Mouse (Mus musculus): ENCODE results near the gene H2-Ke6. TPM values are rescaled to one million over a fixed set of nuclear protein-coding genes. Genes with fewer than 3 reads are reported as not detected.

Gene H2-Ke6
- total RNA-seq, 2 experiments from 2014 or later, result 33.3 to 35.1 TPM

DNA sequence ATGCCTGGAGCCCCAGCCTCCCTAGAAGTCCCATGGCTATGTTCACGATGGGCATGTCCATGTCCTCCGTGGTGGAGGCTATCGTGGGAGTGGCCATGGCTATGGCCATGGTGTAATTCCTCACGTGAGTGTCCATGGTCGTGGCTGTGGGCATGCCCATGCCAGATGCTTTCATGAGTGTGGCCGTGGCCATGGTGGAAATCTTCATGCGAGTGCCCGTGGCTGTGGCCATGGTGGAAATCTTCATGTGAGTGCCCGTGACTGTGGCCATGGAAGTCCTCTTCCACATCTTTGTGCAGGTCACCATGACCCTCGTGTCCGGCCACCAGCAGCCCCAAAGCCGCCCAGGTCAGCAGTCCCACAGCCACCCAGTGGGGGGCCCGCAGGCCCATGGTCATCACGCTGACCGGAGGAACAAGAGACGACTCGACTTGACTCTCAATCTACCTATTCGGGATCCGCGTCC is 3.0 kb upstream of the H2-Ke6 start:
- intact Hi-C loops (cut with DNase I), result loop anchor here (5.0 kb wide), 1 partner anchor 86 kb away; the partner anchor contains the start of gene H2-DMa
- DNase-seq (ENCODE audit: low spot score in 2 of 2), result no peak

- intact Hi-C loops (cut with DNase I), result loop anchor here (5.0 kb wide), 1 partner anchor 87 kb away; the partner anchor contains the start of gene H2-DMa
- no peak for DNase-seq (ENCODE audit: low spot score in 2 of 2)
Measured at GRCm38 (mm10) chr17:34029890-34030595, 2.2 kb upstream of the H2-Ke6 start.

- intact Hi-C loops (cut with DNase I), result no loop called here
- DNase-seq (ENCODE audit: low spot score in 2 of 2), result no peak
Measured at GRCm38 (mm10) chr17:34029150-34029889, 1.5 kb upstream of the H2-Ke6 start.

DNA sequence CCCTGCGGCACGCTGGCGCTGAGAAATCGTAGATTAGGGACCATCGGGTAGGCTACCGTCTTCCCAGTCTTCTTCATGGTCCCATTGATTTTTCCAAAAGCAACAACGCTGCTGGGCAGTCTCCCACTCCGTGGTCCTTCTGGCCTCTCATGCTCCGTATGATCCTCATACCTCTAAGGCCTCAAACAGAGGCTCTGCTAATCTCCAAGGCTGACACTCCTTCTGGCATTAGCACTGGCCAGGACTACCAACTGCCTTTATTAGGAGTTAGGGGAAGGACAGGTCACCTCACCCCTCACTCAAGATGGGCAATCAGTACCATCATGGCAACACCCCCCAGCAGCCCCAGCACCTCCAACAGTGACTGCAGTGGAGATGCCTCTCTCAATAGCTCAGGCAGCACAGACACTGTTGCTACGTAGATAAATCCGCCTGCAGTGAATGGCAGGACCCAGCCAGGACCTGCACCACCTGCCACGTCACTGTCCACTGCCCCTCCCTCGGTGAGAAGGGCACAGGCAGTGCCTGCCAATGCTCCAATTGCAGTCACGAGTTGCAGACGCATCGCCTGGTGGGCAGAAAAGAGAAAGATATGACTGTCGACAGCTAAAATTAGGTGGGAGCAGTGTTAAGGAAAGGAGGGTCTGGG is 765 bp upstream of the H2-Ke6 start:
- intact Hi-C loops (cut with DNase I), result no loop called here

DNA sequence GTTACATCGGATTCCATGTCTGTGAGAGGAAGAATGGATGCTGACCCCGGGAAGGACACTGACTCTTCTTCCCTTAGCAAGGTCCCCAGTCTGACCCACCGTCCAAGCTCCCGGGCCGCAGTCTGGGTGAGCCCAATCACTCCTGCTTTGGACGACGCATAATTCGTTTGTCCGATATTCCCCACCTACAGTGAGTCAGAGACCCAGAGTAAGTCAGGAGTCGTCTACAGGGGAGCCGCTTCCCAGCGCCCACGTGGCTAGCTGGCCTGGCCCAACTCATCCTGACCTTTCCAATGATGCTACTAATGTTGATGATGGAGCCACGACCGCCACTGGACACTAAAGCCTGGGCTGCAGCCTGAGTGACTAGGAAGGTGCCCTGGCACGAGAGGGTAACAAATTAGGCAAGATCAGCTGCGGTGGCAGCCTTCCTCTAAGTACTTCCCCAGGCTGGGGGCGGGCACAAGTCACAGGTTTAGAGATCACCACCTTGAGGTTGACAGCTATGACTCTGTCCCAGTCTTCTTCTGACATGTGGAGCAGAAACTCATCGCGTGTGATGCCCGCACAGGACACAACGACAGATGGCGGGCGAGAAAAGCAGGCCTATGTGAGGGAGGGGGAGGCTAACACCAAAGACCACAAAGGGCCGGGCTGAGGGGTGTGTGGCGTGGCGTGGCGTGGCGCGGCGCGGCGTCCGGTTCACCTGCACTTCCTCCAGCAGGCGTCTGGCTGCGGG is 774 bp downstream of the H2-Ke6 start:
- intact Hi-C loops (cut with DNase I), result no loop called here
- DNase-seq (ENCODE audit: low spot score in 2 of 2), result no peak

More for the DNA sequence above, 765 bp upstream of the H2-Ke6 start:
- no peak for DNase-seq (ENCODE audit: low spot score in 2 of 2)

- DNase-seq (ENCODE audit: low spot score in 2 of 2), result no peak
- intact Hi-C loops (cut with DNase I), result no loop called here
Measured at GRCm38 (mm10) chr17:34026221-34026620, 1.6 kb downstream of the H2-Ke6 start.

DNA sequence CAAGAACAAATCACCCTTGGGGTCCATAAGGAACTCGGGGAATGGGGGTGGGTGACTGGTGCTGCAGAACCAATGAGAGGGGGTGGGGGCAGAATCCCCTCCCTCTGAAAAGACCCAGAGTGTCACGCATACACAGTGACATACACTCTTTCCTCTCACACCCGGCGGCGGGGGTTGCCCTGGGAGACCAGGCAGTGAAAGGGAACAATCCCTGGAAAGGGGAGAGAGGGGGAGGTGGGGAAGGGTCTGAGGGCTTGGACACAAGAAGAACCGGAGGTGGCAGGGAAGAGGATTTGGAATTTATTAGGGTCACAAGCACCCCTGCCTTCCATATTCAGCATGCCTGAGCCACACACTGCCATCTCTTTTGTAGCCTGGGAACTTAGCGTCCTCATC is 2.1 kb downstream of the H2-Ke6 start:
- no peak for DNase-seq (ENCODE audit: low spot score in 2 of 2)
- intact Hi-C loops (cut with DNase I), result no loop called here

GRCm38 (mm10) chr17:34024861-34025755 is 2.8 kb downstream of the H2-Ke6 start:
- no peak for DNase-seq (ENCODE audit: low spot score in 2 of 2)
- intact Hi-C loops (cut with DNase I), result no loop called here

- intact Hi-C loops (cut with DNase I), result no loop called here
- DNase-seq (ENCODE audit: low spot score in 2 of 2), result peak; percentile 91 to 93
Measured at GRCm38 (mm10) chr17:34024317-34024821, 3.5 kb downstream of the H2-Ke6 start, which contains the start of gene Ring1. Ring1 (minus strand) TSS chr17:34024680.

DNA sequence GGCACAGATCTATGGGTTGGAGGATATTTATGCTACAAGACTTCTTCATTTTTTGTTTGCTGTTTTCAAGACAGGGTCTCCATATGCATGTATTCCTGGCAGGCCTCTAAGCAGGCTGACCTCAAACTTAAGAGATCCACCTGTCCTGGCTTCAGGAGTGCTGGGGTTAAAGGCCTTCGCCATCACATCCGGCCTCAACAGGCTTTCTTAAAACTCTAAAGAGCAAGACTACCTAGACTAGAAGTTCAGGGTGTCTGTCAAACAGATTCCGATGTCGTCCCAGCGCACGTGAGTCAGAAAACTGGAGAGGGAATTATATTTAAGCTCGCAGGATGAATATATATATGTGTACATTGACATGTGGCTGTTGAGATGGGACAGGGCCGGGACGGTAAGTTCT is 4.2 kb downstream of the H2-Ke6 start:
- intact Hi-C loops (cut with DNase I), result no loop called here
- no peak for DNase-seq (ENCODE audit: low spot score in 2 of 2)

DNA sequence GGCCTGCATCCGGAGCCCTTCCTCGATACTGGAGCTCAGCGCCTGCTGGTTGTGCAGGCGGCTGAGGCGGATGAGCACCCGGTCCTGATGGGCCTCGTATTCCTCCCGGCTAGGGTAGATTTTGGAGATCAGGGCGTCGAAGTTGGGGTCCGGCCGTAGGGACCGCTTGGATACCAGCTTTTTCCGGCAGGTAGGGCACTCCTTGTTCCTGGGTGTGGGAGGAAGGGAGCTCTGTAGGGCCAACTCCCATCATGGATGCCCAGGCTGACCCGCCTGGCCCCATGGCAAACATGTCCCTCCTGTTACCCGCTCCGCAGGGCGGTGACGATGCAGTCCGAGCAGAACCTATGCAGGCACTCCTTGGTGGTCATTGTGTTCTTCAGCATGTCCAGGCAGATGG is 4.9 kb downstream of the H2-Ke6 start:
- intact Hi-C loops (cut with DNase I), result no loop called here
- DNase-seq (ENCODE audit: low spot score in 2 of 2), result no peak

DNA sequence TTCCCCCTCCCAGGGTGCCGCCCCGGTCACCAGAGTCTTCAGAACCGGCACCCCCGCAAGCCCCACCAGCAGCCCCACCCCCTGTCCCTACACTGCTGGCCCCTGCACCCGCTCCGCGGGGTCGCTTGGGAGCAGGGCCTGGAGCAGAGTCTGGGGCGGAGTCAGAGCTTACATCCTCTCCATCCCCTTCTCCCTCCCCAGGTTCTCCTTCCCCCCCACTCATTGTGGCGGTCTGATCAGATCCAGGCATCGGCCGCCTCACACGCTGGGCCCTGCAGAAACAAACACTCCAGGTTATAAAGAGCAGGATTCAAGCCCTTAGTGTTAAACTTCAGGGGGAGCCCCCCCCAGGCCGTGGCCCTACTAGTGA is 5.5 kb downstream of the H2-Ke6 start:
- DNase-seq (ENCODE audit: low spot score in 2 of 2), result no peak
- intact Hi-C loops (cut with DNase I), result no loop called here

DNA sequence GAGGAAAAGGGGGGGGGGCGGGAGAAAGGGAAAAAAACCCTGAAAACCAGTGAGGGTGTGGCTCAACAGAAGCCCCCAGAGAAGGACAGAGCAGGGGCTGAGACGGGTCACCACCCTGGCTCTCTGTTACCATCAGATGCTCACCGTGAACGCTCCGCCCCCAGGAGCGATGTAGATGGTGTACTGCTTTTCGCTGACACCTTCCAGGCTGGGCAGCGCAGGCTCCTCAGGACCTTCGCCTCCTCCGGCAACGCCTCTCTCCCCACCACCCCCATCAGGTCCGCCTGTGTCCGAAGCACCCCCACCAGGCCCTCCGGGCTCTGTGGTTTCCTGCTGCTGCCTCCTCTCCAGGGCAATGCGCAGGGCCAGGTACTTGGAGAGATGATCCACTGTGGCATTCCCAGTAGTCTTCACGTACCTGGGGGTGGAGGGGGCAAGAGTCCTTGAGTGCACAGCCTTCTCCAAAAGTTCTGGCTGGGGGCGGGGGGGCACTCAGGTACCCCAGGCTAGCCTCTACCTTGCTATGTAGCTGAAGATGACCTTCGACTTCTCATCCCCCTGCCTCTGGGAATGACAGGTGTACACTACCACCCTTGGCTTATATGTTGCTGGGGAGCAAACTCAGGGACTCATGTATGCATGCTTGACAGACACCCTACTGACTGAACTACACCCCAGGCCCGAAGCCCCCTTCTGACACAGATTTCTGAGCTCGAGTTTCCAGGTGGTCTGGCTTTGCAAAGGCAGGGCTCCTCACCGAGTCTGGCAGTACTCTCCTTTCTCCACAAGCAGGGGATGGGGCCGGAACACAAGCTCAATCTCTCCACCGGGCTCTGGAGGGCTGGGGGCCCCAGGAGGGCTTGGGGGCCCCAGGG is 6.1 kb downstream of the H2-Ke6 start:
- DNase-seq (ENCODE audit: low spot score in 2 of 2), result no peak

DNA sequence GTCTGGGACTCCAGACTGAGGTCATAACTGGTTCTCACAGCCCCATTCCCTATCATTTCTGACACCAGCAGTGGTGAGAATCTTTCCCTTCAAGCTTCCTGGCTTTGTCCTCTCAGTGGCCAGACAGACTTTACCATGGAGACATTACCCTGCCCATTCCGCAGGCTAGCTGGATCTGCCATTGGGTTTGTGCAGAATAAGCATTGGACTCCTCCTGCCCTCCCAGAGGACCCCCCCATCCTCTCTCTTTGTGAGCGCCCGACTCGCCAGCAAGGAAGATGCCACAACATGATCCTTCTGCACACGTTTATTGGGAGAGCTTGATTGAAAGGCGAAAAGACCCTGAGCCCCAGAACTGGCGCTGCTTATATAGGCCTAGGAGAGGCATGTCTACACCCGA is 14.4 kb downstream of the H2-Ke6 start:
- no peak for DNase-seq (ENCODE audit: low spot score in 2 of 2)
- intact Hi-C loops (cut with DNase I), result loop anchor here (5.0 kb wide), 2 partner anchors 41 to 1259 kb away; no protein-coding TSS in a partner anchor

More for the DNA sequence above, 6.1 kb downstream of the H2-Ke6 start:
- intact Hi-C loops (cut with DNase I), result loop anchor here (2.0 kb wide), 1 partner anchor 65 kb away; the partner anchor contains the start of gene Rps18

DNA sequence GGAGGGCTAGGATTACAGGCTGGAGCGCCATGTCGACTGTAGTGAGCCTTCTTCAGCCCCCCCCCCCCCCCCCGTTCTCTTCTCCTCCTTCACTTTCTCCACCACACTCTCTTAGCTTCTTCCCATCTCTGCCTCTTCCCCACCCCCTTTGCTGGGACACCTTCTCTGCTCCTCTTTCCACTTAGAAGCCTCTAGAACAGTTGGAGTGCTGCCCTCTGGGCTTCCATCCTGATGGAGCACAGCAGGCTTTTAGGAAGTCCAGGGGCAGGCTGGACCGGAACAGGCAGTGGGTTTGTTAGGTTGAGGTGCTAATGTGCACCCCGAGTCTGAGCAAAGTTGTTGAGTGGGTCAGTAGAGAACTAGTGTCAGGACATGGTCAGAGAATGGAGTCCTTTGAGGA is 17.7 kb downstream of the H2-Ke6 start:
- no peak for DNase-seq (ENCODE audit: low spot score in 2 of 2)
- intact Hi-C loops (cut with DNase I), result loop anchor here (5.0 kb wide), 2 partner anchors 38 to 1262 kb away; no protein-coding TSS in a partner anchor

DNA sequence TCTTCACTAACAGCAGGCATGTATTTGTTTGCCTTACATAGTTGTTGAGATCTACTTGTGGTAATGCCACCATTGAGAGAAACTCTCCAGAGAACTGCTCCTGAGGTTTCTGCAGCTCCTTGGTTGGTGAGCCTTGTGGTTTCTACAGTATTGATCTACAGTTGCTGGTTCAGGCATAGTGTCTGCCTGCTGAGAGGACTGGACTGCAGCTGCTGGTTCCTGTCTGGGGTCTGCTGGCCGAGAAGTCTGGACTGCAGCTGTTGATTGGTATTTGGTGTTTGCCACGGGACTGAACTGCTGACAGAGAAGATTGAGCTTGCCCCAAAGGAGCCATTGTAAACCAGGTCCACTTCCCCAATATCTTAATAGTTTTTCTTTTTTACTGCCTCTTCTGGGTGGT is 21.3 kb downstream of the H2-Ke6 start:
- DNase-seq (ENCODE audit: low spot score in 2 of 2), result no peak
- intact Hi-C loops (cut with DNase I), result no loop called here

- intact Hi-C loops (cut with DNase I), result no loop called here
- no peak for DNase-seq (ENCODE audit: low spot score in 2 of 2)
Measured at GRCm38 (mm10) chr17:34003426-34003825, 24.4 kb downstream of the H2-Ke6 start.

Data from left cerebral cortex, postnatal 25 days (tissue).